Mouse (Mus musculus) heart, embryonic 16.5 days (tissue): ENCODE measurements around the gene Actr2. TPM values are rescaled to one million over a fixed set of nuclear protein-coding genes. Genes with fewer than 3 reads are reported as not detected.
A peak's percentile ranks its signal among the peaks of the same experiment; 100 is the strongest.

Experiments used
- ATAC-seq: fragments of 200-750 bp; cut with Nextera tagmentation; replicated peaks from 2 replicates; pipeline ENCODE4 v1.8.0; 2017; ENCODE audit warnings: moderate number of reproducible peaks; ENCODE audit not compliant: insufficient read depth, low FRiP score; ENCODE audit errors: extremely low read depth
- H3K27ac ChIP-seq: fragments of 300-500 bp; sonication (generic); 2 replicates; pipeline ENCODE4 v1.5.1; 2014; ENCODE audit warnings: mild to moderate bottlenecking, low read length, control low read depth, moderate library complexity
- H3K27me3 ChIP-seq: fragments of 300-500 bp; sonication (generic); 2 replicates; pipeline ENCODE4 v1.6.1; 2014; ENCODE audit warnings: low read length, mixed read lengths; ENCODE audit not compliant: control insufficient read depth, insufficient read depth
- H3K36me3 ChIP-seq: fragments of 300-500 bp; sonication (generic); 2 replicates; pipeline ENCODE4 v1.6.1; 2014; ENCODE audit not compliant: control insufficient read depth, insufficient read depth
- H3K4me1 ChIP-seq: fragments of 300-500 bp; sonication (generic); 2 replicates; pipeline ENCODE4 v1.6.1; 2014; ENCODE audit warnings: low read length, mixed read lengths; ENCODE audit not compliant: control insufficient read depth, insufficient read depth
- H3K4me2 ChIP-seq: fragments of 300-500 bp; sonication (generic); 2 replicates; pipeline ENCODE4 v1.6.1; 2014; ENCODE audit warnings: low read depth, mild to moderate bottlenecking, control low read depth, low read length
- H3K4me3 ChIP-seq: fragments of 300-500 bp; sonication (generic); 2 replicates; pipeline ENCODE4 v1.5.1; 2014; ENCODE audit warnings: mild to moderate bottlenecking, control low read depth, low read length
- H3K9ac ChIP-seq: fragments of 300-500 bp; sonication (generic); 2 replicates; pipeline ENCODE4 v1.6.1; 2014; ENCODE audit warnings: low read length, control low read depth
- H3K9me3 ChIP-seq: fragments of 300-500 bp; sonication (generic); replicated peaks from 2 replicates; pipeline ENCODE4 v1.6.1; 2016; ENCODE audit warnings: low read length; ENCODE audit not compliant: control insufficient read depth
- WGBS: fragments of 180-500 bp; shearing (Covaris S2); extraction: QIAGEN DNeasy Blood & Tissue Kit; methylation state at CpG from one replicate; pipeline ENCODE4 v1.1.7; 2014; 5-methylcytosine and 5-hydroxymethylcytosine counted together
- polyA plus RNA-seq: library from polyadenylated mRNA; unstranded; fragments of >200 nt; fragmentation: Nextera tagmentation; extraction: Ambion mirVana; gene quantifications from 2 replicates; pipeline ENCODE4 v1.2.1, GENCODE M21; 2015

The Actr2 gene
- polyA plus RNA-seq, 1 experiment from 2014 or later, result 83.5 TPM

DNA sequence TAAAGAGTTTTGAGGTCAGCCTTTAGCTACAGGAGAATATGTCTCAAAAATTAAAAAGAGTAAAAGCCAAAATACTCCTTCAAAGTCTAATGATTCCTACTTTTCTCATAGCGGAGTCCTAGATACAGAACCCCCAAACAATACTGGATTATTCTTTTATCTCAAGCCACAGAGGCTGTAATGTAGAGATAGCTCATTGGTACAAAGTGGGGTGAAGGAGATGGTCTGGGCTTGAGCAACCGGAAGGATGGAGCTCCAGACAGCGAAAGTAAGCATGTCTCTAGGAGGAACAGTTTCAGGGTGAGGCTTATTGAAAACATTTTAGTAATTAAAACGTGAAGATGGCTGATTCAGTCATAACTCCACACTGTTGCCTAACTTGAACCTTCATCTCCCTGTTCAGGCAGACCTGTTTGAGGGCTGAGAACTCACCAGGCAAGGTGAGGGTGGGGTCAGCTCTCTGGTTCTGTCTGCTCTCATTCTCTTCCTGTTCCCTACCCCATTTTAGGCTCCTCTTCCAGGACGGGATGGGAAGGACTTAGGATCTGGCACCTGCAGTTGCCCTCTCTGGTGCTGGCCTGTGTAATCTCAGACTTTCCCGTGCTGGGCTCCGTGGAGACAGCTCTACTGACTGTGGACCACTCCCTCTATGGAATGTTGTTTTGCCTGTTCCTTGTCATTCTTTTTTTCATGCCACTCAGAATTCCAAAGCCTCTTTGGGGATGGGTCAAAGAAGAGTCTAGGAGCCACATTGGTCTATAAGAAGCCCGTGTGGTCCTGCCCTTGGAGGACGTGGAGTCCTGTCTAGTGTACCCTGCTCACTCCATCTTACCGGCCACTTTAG lies 14.2 kb upstream of the Actr2 start:
- 57% methylated on average over 10 of the region's 10 CpGs for WGBS
- ATAC-seq, result no peak
- Histone ChIP-seq H3K36me3 (no peaks in the 10 kb centered on the region), H3K4me3 (no peak overlapping the region), H3K4me1 (no peaks in the 10 kb centered on the region), H3K27ac (no peak overlapping the region), H3K27me3 (no peaks in the 10 kb centered on the region), H3K9ac (no peak overlapping the region), H3K9me3 (no peaks in the 10 kb centered on the region), H3K4me2 (no peak overlapping the region)

GRCm38 (mm10) chr11:20125423-20125822 lies 12.7 kb upstream of the Actr2 start:
- Histone ChIP-seq H3K4me1 (no peaks in the 10 kb centered on the region), H3K4me2 (no peak overlapping the region), H3K36me3 (no peaks in the 10 kb centered on the region), H3K27ac (no peak overlapping the region), H3K9ac (no peak overlapping the region), H3K27me3 (no peaks in the 10 kb centered on the region), H3K9me3 (no peaks in the 10 kb centered on the region), H3K4me3 (no peak overlapping the region)
- no peak for ATAC-seq
- WGBS, result 73% methylated on average over 1 of the region's 1 CpGs

GRCm38 (mm10) chr11:20116701-20117100 lies 4.0 kb upstream of the Actr2 start:
- H3K27me3 ChIP-seq, result no peaks in the 10 kb centered on the region
- whole genome bisulfite sequencing, result 92% methylated on average over 4 of the region's 4 CpGs
- ATAC-seq, result no peak

DNA sequence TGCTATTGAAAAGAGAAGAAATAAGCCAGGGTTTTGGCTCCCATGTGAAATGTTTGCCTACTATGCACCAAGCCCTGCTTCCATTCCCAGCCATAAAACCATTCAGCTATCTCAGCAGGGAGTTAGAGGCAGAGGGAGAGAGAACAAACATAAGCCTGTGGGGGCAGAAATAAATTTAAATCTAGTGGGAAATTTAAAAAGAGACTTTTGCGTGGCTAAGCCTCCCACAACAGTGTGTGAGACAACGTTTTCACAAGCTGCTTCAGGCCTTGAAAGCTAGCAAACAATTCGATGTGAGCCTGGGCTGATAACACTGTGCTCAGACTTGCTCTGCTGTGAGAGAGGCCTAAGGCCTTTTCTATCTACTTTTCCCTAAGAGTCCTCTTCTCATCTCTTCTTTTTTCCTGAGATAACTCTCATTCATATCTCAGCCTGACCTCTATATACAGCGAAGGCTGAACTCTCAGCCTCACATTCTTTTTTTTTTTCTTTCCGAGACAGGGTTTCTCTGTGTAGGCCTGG lies 3.4 kb upstream of the Actr2 start:
- H3K4me3 ChIP-seq, result no peak overlapping the region
- no peaks in the 10 kb centered on the region for H3K27me3 ChIP-seq
- 59% methylated on average over 5 of the region's 5 CpGs for WGBS
- no peaks in the 10 kb centered on the region for H3K9me3 ChIP-seq
- peaks cover 12% of the 10 kb centered on the region for H3K4me1 ChIP-seq
- no peak for ATAC-seq
- H3K9ac ChIP-seq, result no peak overlapping the region
- no peaks in the 10 kb centered on the region for H3K36me3 ChIP-seq
- H3K27ac ChIP-seq, result no peak overlapping the region
- no peak overlapping the region for H3K4me2 ChIP-seq

More at GRCm38 (mm10) chr11:20116701-20117100, 4.0 kb upstream of the Actr2 start:
- Histone ChIP-seq H3K4me1 (peaks cover 7% of the 10 kb centered on the region), H3K4me3 (no peak overlapping the region), H3K36me3 (no peaks in the 10 kb centered on the region), H3K4me2 (no peak overlapping the region), H3K9ac (no peak overlapping the region), H3K27ac (no peak overlapping the region), H3K9me3 (no peaks in the 10 kb centered on the region)

DNA sequence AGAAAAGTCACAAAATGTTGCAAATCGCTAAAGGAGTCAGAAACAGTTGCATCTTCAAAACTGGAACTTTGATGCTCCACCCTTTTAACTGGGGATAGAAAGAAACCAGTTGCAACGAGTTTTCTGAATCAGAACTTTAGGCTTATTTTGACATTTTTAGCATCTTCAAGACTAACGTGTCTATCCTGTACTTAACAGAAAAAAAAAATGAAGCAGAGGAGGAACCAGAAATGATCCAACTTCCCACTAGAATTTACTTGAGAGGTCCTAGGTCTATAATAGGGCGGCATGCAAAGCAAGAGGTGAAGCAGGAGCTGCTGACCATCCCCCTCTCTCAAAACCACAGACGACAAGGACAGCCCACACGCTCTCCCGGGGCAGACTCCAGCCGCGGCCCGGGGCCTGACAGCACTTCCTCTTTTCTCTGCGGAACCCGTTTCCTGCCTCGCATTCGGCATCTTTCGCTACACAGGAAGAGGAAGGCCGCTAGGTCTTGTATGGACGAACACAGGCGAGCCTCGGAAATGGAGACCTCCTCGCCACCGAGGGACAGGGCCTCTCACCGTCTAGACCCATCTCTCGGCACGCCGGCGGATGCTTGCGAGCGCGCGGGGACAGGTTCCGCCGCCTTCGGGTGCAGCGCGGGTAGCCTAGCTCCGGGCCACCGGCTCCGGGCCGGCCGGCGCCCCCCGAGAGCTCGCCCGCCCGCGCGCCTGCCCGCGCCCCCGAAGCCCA lies 540 bp downstream of the Actr2 start:
- H3K4me1 ChIP-seq, result peaks cover 17% of the 10 kb centered on the region
- H3K9me3 ChIP-seq, result no peaks in the 10 kb centered on the region
- peak overlapping the region; percentile 92 for H3K27ac ChIP-seq
- peak overlapping the region; percentile 90 for H3K9ac ChIP-seq
- no peaks in the 10 kb centered on the region for H3K27me3 ChIP-seq
- no peaks in the 10 kb centered on the region for H3K36me3 ChIP-seq
- H3K4me3 ChIP-seq, result peak overlapping the region; percentile 79
- peak overlapping the region; percentile 82 for H3K4me2 ChIP-seq
- peak; percentile 79 for ATAC-seq
- under 1% methylated on average over 50 of the region's 50 CpGs for WGBS

- Histone ChIP-seq H3K4me3 (no peak overlapping the region), H3K36me3 (no peaks in the 10 kb centered on the region), H3K4me2 (no peak overlapping the region), H3K9ac (no peak overlapping the region), H3K27ac (no peak overlapping the region), H3K9me3 (no peaks in the 10 kb centered on the region), H3K4me1 (peaks cover 11% of the 10 kb centered on the region), H3K27me3 (no peaks in the 10 kb centered on the region)
- 87% methylated on average over 7 of the region's 7 CpGs for WGBS
- ATAC-seq, result no peak
Measured at GRCm38 (mm10) chr11:20108151-20108550, 4.6 kb downstream of the Actr2 start.

DNA sequence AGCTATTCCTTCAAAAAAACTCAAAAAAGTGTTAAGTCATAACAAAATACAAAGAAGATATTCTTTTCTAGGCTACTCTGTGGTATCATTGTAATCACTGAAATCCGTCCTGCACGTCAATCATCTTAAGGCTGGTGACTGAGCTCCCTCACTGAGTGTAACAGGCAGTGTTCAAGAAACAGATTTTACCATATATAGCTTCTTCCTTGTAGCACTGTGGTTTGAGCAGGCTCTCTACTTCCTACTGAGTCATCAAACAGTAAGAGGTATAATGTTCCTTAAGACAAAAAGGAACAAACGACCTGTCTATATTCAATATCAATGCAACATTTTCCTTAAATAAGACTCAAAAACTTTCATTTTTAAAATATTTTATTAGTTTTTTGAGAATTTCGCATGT lies 5.0 kb downstream of the Actr2 start:
- ATAC-seq, result no peak
- H3K27me3 ChIP-seq, result no peaks in the 10 kb centered on the region
- H3K9ac ChIP-seq, result no peak overlapping the region
- no peak overlapping the region for H3K27ac ChIP-seq
- H3K36me3 ChIP-seq, result no peaks in the 10 kb centered on the region
- 84% methylated on average over 4 of the region's 4 CpGs for WGBS
- no peak overlapping the region for H3K4me3 ChIP-seq
- H3K4me1 ChIP-seq, result peaks cover 11% of the 10 kb centered on the region
- no peaks in the 10 kb centered on the region for H3K9me3 ChIP-seq
- no peak overlapping the region for H3K4me2 ChIP-seq

DNA sequence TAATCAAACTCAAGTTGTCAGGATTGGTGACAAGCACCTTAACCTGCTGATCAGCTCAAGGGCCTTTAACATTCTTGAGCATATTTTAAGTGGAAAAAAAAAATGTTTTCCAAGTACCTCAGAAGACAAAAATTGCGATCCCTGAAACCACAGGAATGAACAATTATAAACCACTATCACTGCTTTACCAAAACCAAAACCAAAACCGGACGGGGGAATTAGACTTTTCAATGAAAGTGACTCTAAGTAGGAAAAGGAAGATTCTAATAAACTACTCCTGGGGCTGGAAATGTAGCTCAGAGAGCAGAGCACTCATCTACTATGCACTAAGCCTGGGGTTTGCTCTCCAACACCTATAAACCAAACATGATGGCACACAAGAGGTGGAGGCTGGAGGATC lies 5.8 kb downstream of the Actr2 start:
- no peak overlapping the region for H3K9ac ChIP-seq
- no peak overlapping the region for H3K27ac ChIP-seq
- no peak overlapping the region for H3K4me2 ChIP-seq
- peaks cover 13% of the 10 kb centered on the region for H3K4me1 ChIP-seq
- no peaks in the 10 kb centered on the region for H3K27me3 ChIP-seq
- ATAC-seq, result no peak
- no peaks in the 10 kb centered on the region for H3K36me3 ChIP-seq
- H3K9me3 ChIP-seq, result no peaks in the 10 kb centered on the region
- H3K4me3 ChIP-seq, result no peak overlapping the region
- 82% methylated on average over 3 of the region's 3 CpGs for WGBS

GRCm38 (mm10) chr11:20103949-20104348 lies 8.8 kb downstream of the Actr2 start:
- Histone ChIP-seq H3K4me3 (no peak overlapping the region), H3K4me2 (no peak overlapping the region), H3K27ac (no peak overlapping the region), H3K9me3 (no peaks in the 10 kb centered on the region), H3K4me1 (0 out of 2 replicates have a peak, but pooled peaks cover 2% of the 10 kb centered on the region), H3K9ac (no peak overlapping the region), H3K36me3 (peaks cover 6% of the 10 kb centered on the region; the same call in 1 of the 2 replicates), H3K27me3 (no peaks in the 10 kb centered on the region)
- 80% methylated on average over 2 of the region's 2 CpGs for WGBS
- no peak for ATAC-seq
